Mouse (Mus musculus) kidney, embryonic 14.5 days (tissue): ENCODE measurements at regions not wholly inside any gene's neighbourhood (a gene's known extent, or its start where the extent isn't known, plus 50 kb on each side); places are given as distances from the start of the nearest gene placed in this dataset.
"Not testable (repeated sequence)": the region's sequence is repeated elsewhere in the genome, so short reads cannot be mapped to it uniquely, and the experiment has no call there.

Experiments used
- ATAC-seq: fragments of 200-750 bp; cut with Nextera tagmentation; 2 replicates; pipeline ENCODE4 v1.8.0; 2017; ENCODE audit warnings: moderate number of reproducible peaks, mild to moderate bottlenecking, moderate TSS enrichment, moderate library complexity; ENCODE audit not compliant: low FRiP score, low TSS enrichment
- H3K27ac ChIP-seq: fragments of 300-500 bp; sonication (generic); 2 replicates; pipeline ENCODE4 v1.5.1; 2014; ENCODE audit warnings: low read depth, mild to moderate bottlenecking, low read length, moderate library complexity, mixed read lengths
- H3K27me3 ChIP-seq: fragments of 300-500 bp; sonication (generic); 2 replicates; pipeline ENCODE4 v1.6.1; 2014; ENCODE audit warnings: mild to moderate bottlenecking, low read length; ENCODE audit not compliant: control insufficient read depth, insufficient read depth
- H3K36me3 ChIP-seq: fragments of 300-500 bp; sonication (generic); 2 replicates; pipeline ENCODE4 v1.6.1; 2014; ENCODE audit warnings: low read length, mixed read lengths; ENCODE audit not compliant: control insufficient read depth, insufficient read depth
- H3K4me1 ChIP-seq: fragments of 300-500 bp; sonication (generic); 2 replicates; pipeline ENCODE4 v1.6.1; 2014; ENCODE audit warnings: low read length, mixed read lengths; ENCODE audit not compliant: control insufficient read depth, insufficient read depth
- H3K4me2 ChIP-seq: fragments of 300-500 bp; sonication (generic); replicated peaks from 2 replicates; pipeline ENCODE4 v1.6.1; 2014; ENCODE audit warnings: low read depth, mild to moderate bottlenecking, low read length
- H3K4me3 ChIP-seq: fragments of 300-500 bp; sonication (generic); 2 replicates; pipeline ENCODE4 v1.5.1; 2014; ENCODE audit warnings: mild to moderate bottlenecking, low read length
- H3K9ac ChIP-seq: fragments of 300-500 bp; sonication (generic); 2 replicates; pipeline ENCODE4 v1.6.1; 2014; ENCODE audit warnings: low read depth, mild to moderate bottlenecking, low read length, moderate library complexity
- H3K9me3 ChIP-seq: fragments of 300-500 bp; sonication (generic); 2 replicates; pipeline ENCODE4 v1.6.1; 2016; ENCODE audit warnings: low read length; ENCODE audit not compliant: control insufficient read depth
- WGBS: fragments of 180-500 bp; shearing (Covaris S2); extraction: QIAGEN DNeasy Blood & Tissue Kit; methylation state at CpG from one replicate; pipeline ENCODE4 v1.1.7; 2014; 5-methylcytosine and 5-hydroxymethylcytosine counted together

DNA sequence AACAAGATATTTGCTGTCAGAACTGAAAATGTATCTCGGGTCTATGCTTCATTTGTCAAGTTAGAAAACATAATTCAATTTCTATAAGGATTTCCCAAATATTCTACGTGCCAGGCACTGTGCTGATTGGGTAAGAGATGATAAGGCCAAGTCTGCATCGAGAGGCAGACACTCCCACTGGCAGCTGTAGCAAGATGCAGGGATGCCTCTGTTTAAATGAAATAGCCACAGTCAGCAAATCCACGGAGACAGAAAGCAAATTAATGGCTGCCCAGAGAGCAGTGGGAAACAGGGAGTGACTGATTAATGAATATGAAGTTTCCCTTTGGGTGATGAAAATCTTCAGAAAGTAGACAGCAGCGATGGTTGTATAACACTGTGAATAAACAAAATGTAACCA is 71.6 kb upstream of the Gm12728 start:
- H3K36me3 ChIP-seq: no peaks in the 10 kb centered on the region
- H3K9ac ChIP-seq: no peak overlapping the region
- H3K27ac ChIP-seq: no peak overlapping the region
- no peak overlapping the region for H3K4me2 ChIP-seq
- H3K4me1 ChIP-seq: no peaks in the 10 kb centered on the region
- H3K27me3 ChIP-seq: no peaks in the 10 kb centered on the region
- H3K9me3 ChIP-seq: peaks cover 3% of the 10 kb centered on the region; the same call in 1 of the 2 replicates
- 60% methylated on average over 5 of the region's 5 CpGs for WGBS
- ATAC-seq: no peak
- H3K4me3 ChIP-seq: no peak overlapping the region

DNA sequence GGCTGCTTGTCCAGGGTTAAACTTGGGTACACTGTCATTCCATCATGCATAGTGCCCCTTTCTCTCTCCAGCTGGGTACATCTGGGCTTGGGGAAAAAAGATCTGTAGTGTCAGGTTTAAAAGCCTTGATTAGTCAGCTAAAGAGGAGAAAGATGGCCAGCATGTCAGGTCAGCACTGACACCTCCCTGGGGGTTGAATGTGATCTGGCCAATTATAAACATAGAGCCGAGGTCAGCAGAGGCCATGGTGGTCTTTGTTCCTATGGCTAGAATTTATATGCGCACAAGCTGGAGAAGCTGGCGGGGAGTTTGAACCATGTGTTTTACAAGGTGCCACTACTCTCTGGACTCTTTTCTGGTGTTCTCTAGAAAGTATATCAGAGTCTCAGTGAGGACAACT is 61.0 kb upstream of the Gm12728 start:
- 34% methylated on average over 3 of the region's 3 CpGs for WGBS
- Histone ChIP-seq H3K4me2 (no peak overlapping the region), H3K4me1 (no peaks in the 10 kb centered on the region), H3K27me3 (no peaks in the 10 kb centered on the region), H3K9me3 (no peaks in the 10 kb centered on the region), H3K27ac (no peak overlapping the region), H3K9ac (no peak overlapping the region), H3K36me3 (no peaks in the 10 kb centered on the region), H3K4me3 (no peak overlapping the region)
- no peak for ATAC-seq

DNA sequence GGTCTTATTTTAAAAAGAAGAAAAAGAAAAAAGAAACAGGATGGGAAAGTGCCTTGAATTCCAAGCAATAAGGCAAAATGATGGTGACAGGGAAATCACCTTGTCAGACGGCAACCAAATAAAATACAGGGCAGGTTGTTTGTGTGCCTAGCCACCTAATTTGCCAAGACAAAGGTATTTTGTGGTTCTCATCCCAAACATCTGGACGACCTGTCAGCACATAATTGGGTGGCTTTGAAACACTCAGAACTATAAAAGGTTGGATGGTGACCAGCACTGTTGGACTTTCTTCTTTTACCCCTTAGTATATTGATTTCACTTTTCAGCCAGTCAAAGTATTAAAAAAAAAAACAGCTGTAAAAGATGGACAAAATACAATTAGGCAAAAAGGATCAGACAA is 58.8 kb upstream of the Gm12728 start:
- WGBS: 80% methylated on average over 2 of the region's 2 CpGs
- ATAC-seq: no peak
- H3K4me1 ChIP-seq: no peaks in the 10 kb centered on the region

DNA sequence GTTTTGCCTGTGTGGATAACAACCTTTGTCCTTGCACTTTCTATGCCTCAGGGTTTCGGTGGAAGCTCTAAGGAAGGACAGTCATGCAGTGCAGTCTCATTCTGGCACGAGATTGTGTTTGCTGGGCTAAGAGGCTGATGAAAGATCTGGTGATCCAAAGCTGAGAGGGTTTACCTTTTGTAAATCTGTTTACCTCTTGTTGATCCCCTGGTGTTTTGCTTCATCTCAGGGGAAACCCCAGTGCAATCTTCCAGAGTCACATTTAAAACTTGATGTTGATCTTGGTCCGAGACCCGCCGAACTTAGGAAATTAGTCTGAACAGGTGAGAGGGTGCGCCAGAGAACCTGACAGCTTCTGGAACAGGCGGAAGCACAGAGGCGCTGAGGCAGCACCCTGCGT is 54.6 kb upstream of the Gm12728 start:
- H3K36me3 ChIP-seq, H3K27me3 ChIP-seq, H3K4me2 ChIP-seq, H3K27ac ChIP-seq, ATAC-seq, H3K9ac ChIP-seq, H3K4me3 ChIP-seq, H3K9me3 ChIP-seq, H3K4me1 ChIP-seq: not testable (repeated sequence)
- 94% methylated on average over 7 of the region's 9 CpGs for WGBS

More for the DNA sequence above, 58.8 kb upstream of the Gm12728 start:
- no peak overlapping the region for H3K4me2 ChIP-seq
- H3K36me3 ChIP-seq: no peaks in the 10 kb centered on the region
- no peak overlapping the region for H3K4me3 ChIP-seq
- no peaks in the 10 kb centered on the region; the same call in 1 of the 2 replicates for H3K9me3 ChIP-seq
- no peak overlapping the region for H3K27ac ChIP-seq
- H3K27me3 ChIP-seq: no peaks in the 10 kb centered on the region
- H3K9ac ChIP-seq: no peak overlapping the region
